Mouse (Mus musculus) forebrain, embryonic 12.5 days (tissue): ENCODE data around the gene Ttc26. TPM values are rescaled to one million over a fixed set of nuclear protein-coding genes. Genes with fewer than 3 reads are reported as not detected.
"Not testable (repeated sequence)": the region's sequence is repeated elsewhere in the genome, so short reads cannot be mapped to it uniquely, and the experiment has no call there.

Source experiments
- ATAC-seq: fragments of 200-750 bp; cut with Nextera tagmentation; 2 replicates; pipeline ENCODE4 v1.8.0; 2017; ENCODE audit warnings: moderate TSS enrichment; ENCODE audit not compliant: low FRiP score
- H3K27ac ChIP-seq: fragments of 300-500 bp; sonication (generic); 2 replicates; pipeline ENCODE4 v1.5.1; 2016; ENCODE audit warnings: mild to moderate bottlenecking
- H3K27me3 ChIP-seq: fragments of 300-500 bp; sonication (generic); 2 replicates; pipeline ENCODE4 v1.6.1; 2016; ENCODE audit warnings: mild to moderate bottlenecking
- H3K36me3 ChIP-seq: fragments of 300-500 bp; sonication (generic); replicated peaks from 2 replicates; pipeline ENCODE4 v1.6.1; 2016; ENCODE audit warnings: mild to moderate bottlenecking
- H3K4me1 ChIP-seq: fragments of 300-500 bp; sonication (generic); 2 replicates; pipeline ENCODE4 v1.6.1; 2016
- H3K4me2 ChIP-seq: fragments of 300-500 bp; sonication (generic); 2 replicates; pipeline ENCODE4 v1.6.1; 2016; ENCODE audit warnings: mild to moderate bottlenecking, moderate library complexity
- H3K4me3 ChIP-seq: fragments of 300-500 bp; sonication (generic); replicated peaks from 2 replicates; pipeline ENCODE4 v1.5.1; 2016; ENCODE audit warnings: mild to moderate bottlenecking
- H3K9ac ChIP-seq: fragments of 300-500 bp; sonication (generic); 2 replicates; pipeline ENCODE4 v1.6.1; 2016; ENCODE audit warnings: mild to moderate bottlenecking
- H3K9me3 ChIP-seq: fragments of 300-500 bp; sonication (generic); 2 replicates; pipeline ENCODE4 v1.6.1; 2016
- WGBS: fragments of 180-500 bp; shearing (Covaris S2); methylation state at CpG from one replicate; pipeline ENCODE4 v1.1.7; 2016; 5-methylcytosine and 5-hydroxymethylcytosine counted together
- polyA plus RNA-seq: library from polyadenylated mRNA; unstranded; fragments of >200 nt; fragmentation: Nextera tagmentation; extraction: Ambion mirVana; gene quantifications from 2 replicates; pipeline ENCODE4 v1.2.1, GENCODE M21; 2016

The Ttc26 gene
- polyA plus RNA-seq, 1 experiment from 2014 or later, result 12.7 TPM

GRCm38 (mm10) chr6:38349806-38350205 lies 31.5 kb upstream of the Ttc26 start:
- Histone ChIP-seq H3K27ac (no peak overlapping the region), H3K4me1 (peaks cover 12% of the 10 kb centered on the region), H3K4me3 (no peak overlapping the region), H3K36me3 (no peaks in the 10 kb centered on the region), H3K9me3 (no peaks in the 10 kb centered on the region), H3K4me2 (no peak overlapping the region), H3K27me3 (peaks cover 53% of the 10 kb centered on the region), H3K9ac (no peak overlapping the region)
- ATAC-seq, result no peak
- WGBS, result 82% methylated on average over 9 of the region's 9 CpGs

GRCm38 (mm10) chr6:38351930-38352329 lies 29.3 kb upstream of the Ttc26 start:
- Histone ChIP-seq H3K4me3 (no peak overlapping the region), H3K9ac (no peak overlapping the region), H3K36me3 (no peaks in the 10 kb centered on the region), H3K9me3 (no peaks in the 10 kb centered on the region), H3K27me3 (peaks cover 73% of the 10 kb centered on the region), H3K4me2 (no peak overlapping the region), H3K27ac (no peak overlapping the region), H3K4me1 (peaks cover 22% of the 10 kb centered on the region)
- ATAC-seq, result no peak
- 56% methylated on average over 4 of the region's 4 CpGs for WGBS

GRCm38 (mm10) chr6:38352451-38352850 lies 28.8 kb upstream of the Ttc26 start:
- no peak overlapping the region for H3K27ac ChIP-seq
- H3K4me1 ChIP-seq, result peaks cover 22% of the 10 kb centered on the region
- no peaks in the 10 kb centered on the region for H3K9me3 ChIP-seq
- H3K27me3 ChIP-seq, result peaks cover 78% of the 10 kb centered on the region
- no peaks in the 10 kb centered on the region for H3K36me3 ChIP-seq
- no peak overlapping the region for H3K9ac ChIP-seq
- 6% methylated on average over 10 of the region's 10 CpGs for WGBS
- H3K4me2 ChIP-seq, result no peak overlapping the region
- no peak for ATAC-seq
- H3K4me3 ChIP-seq, result no peak overlapping the region

GRCm38 (mm10) chr6:38353181-38353580 lies 28.1 kb upstream of the Ttc26 start:
- 0 out of 2 replicates have a peak overlapping the region, but pooled peaks have one; percentile 63 for H3K4me2 ChIP-seq
- H3K9me3 ChIP-seq, result no peaks in the 10 kb centered on the region
- H3K27me3 ChIP-seq, result peaks cover 84% of the 10 kb centered on the region
- peaks cover 22% of the 10 kb centered on the region for H3K4me1 ChIP-seq
- ATAC-seq, result no peak
- H3K9ac ChIP-seq, result no peak overlapping the region
- no peak overlapping the region for H3K27ac ChIP-seq
- peak overlapping the region; percentile 52; the same call in 1 of the 2 replicates for H3K4me3 ChIP-seq
- H3K36me3 ChIP-seq, result no peaks in the 10 kb centered on the region
- 6% methylated on average over 13 of the region's 13 CpGs for WGBS

- H3K9ac ChIP-seq, result peak within 1 kb of the TSS; percentile 44
- peaks cover 22% of the 10 kb centered on the region for H3K4me1 ChIP-seq
- peaks cover 91% of the 10 kb centered on the region for H3K27me3 ChIP-seq
- ATAC-seq, result peak; percentile 53
- H3K27ac ChIP-seq, result no peak within 1 kb of the TSS
- peak within 1 kb of the TSS; percentile 63 for H3K4me2 ChIP-seq
- H3K4me3 ChIP-seq, result peak within 1 kb of the TSS; percentile 52
- H3K9me3 ChIP-seq, result no peaks in the 10 kb centered on the region
- H3K36me3 ChIP-seq, result no peaks in the 10 kb centered on the region
- under 1% methylated on average over 87 of the region's 87 CpGs for WGBS
Observed at GRCm38 (mm10) chr6:38353811-38354722, 27.2 kb upstream of the Ttc26 start, which contains the start of gene Zc3hav1. Zc3hav1 (minus strand) TSS chr6:38354603.

GRCm38 (mm10) chr6:38354723-38355353 lies 26.4 kb upstream of the Ttc26 start:
- no peaks in the 10 kb centered on the region for H3K36me3 ChIP-seq
- H3K4me1 ChIP-seq, result peaks cover 22% of the 10 kb centered on the region
- H3K4me3 ChIP-seq, result peak overlapping the region; percentile 52
- H3K4me2 ChIP-seq, result peak overlapping the region; percentile 63
- H3K9me3 ChIP-seq, result no peaks in the 10 kb centered on the region
- no peak for ATAC-seq
- no peak overlapping the region for H3K9ac ChIP-seq
- peaks cover 84% of the 10 kb centered on the region for H3K27me3 ChIP-seq
- H3K27ac ChIP-seq, result no peak overlapping the region
- WGBS, result under 1% methylated on average over 20 of the region's 20 CpGs

GRCm38 (mm10) chr6:38355354-38355823 lies 25.9 kb upstream of the Ttc26 start:
- peaks cover 79% of the 10 kb centered on the region for H3K27me3 ChIP-seq
- peaks cover 22% of the 10 kb centered on the region for H3K4me1 ChIP-seq
- H3K4me3 ChIP-seq, result no peak overlapping the region; the same call in 1 of the 2 replicates
- no peak overlapping the region for H3K9ac ChIP-seq
- ATAC-seq, result no peak
- no peaks in the 10 kb centered on the region for H3K36me3 ChIP-seq
- H3K27ac ChIP-seq, result no peak overlapping the region
- H3K4me2 ChIP-seq, result peak overlapping the region; percentile 63; the same call in 1 of the 2 replicates
- H3K9me3 ChIP-seq, result no peaks in the 10 kb centered on the region
- 2% methylated on average over 8 of the region's 8 CpGs for WGBS

GRCm38 (mm10) chr6:38355862-38356261 lies 25.4 kb upstream of the Ttc26 start:
- Histone ChIP-seq H3K27me3 (peaks cover 74% of the 10 kb centered on the region), H3K36me3 (no peaks in the 10 kb centered on the region), H3K4me3 (no peak overlapping the region), H3K4me1 (peaks cover 22% of the 10 kb centered on the region), H3K4me2 (no peak overlapping the region), H3K9ac (no peak overlapping the region), H3K9me3 (no peaks in the 10 kb centered on the region), H3K27ac (no peak overlapping the region)
- no peak for ATAC-seq
- 4% methylated on average over 7 of the region's 7 CpGs for WGBS

- not testable (repeated sequence) for H3K9ac ChIP-seq, H3K4me2 ChIP-seq, H3K27ac ChIP-seq, H3K36me3 ChIP-seq, H3K9me3 ChIP-seq, ATAC-seq, H3K4me3 ChIP-seq
- WGBS, result 73% methylated on average over 15 of the region's 15 CpGs
- H3K4me1 ChIP-seq, result peaks cover 22% of the 10 kb centered on the region
- peaks cover 66% of the 10 kb centered on the region for H3K27me3 ChIP-seq
Observed at GRCm38 (mm10) chr6:38356661-38357433, 24.4 kb upstream of the Ttc26 start.

GRCm38 (mm10) chr6:38357603-38358252 lies 23.5 kb upstream of the Ttc26 start:
- Histone ChIP-seq H3K36me3 (no peaks in the 10 kb centered on the region), H3K4me2 (no peak overlapping the region), H3K4me1 (peaks cover 22% of the 10 kb centered on the region), H3K4me3 (no peak overlapping the region), H3K9ac (no peak overlapping the region), H3K9me3 (no peaks in the 10 kb centered on the region), H3K27ac (no peak overlapping the region), H3K27me3 (peaks cover 59% of the 10 kb centered on the region)
- WGBS, result 18% methylated on average over 5 of the region's 5 CpGs
- ATAC-seq, result no peak

- Histone ChIP-seq H3K4me1 (peaks cover 22% of the 10 kb centered on the region), H3K9ac (no peak overlapping the region), H3K4me3 (no peak overlapping the region), H3K4me2 (no peak overlapping the region), H3K27ac (no peak overlapping the region), H3K27me3 (peaks cover 52% of the 10 kb centered on the region), H3K9me3 (no peaks in the 10 kb centered on the region), H3K36me3 (no peaks in the 10 kb centered on the region)
- WGBS, result 69% methylated on average over 8 of the region's 8 CpGs
- ATAC-seq, result no peak
Observed at GRCm38 (mm10) chr6:38358253-38359027, 22.8 kb upstream of the Ttc26 start.
